Mouse (Mus musculus) liver, postnatal 0 days (tissue): Measurements from ENCODE around the gene Psmd11.

Experiments
- CTCF ChIP-seq: sonication (generic); IDR thresholded peaks from 2 replicates; pipeline ENCODE4 v1.5.1; 2016; ENCODE audit warnings: antibody characterized with exemption, low read depth
- EP300 ChIP-seq: IDR thresholded peaks from 2 replicates; pipeline ENCODE4 v1.6.1; 2016; ENCODE audit warnings: antibody characterized with exemption, low read depth, mild to moderate bottlenecking

- no peak for TF ChIP-seq CTCF
- TF ChIP-seq EP300: no peak
Measured at GRCm38 (mm10) chr11:80417085-80417484, 11.3 kb upstream of the Psmd11 start.
